Mouse (Mus musculus) heart, adult 9 months (tissue): ENCODE results near the gene Bdh2.

Experiments used
- DNase-seq, 2 experiments: peaks; one replicate each; pipeline ENCODE4 v3.0.0; 2022; ENCODE audit warnings: low spot score in 2 of 2

Gene Bdh2

GRCm38 (mm10) chr3:135280669-135281415 lies at the start of gene Bdh2:
Bdh2 (plus strand) TSS chr3:135281221.
- peak; percentile 61 to 80 for DNase-seq

- DNase-seq = no peak
These were observed 49.0 kb upstream of the Bdh2 start for GRCm38 (mm10) chr3:135232058-135232457.

GRCm38 (mm10) chr3:135232462-135232861 lies 48.6 kb upstream of the Bdh2 start:
- DNase-seq = no peak

- DNase-seq = no peak
These were observed 35.3 kb upstream of the Bdh2 start for GRCm38 (mm10) chr3:135245733-135246132.

GRCm38 (mm10) chr3:135246828-135247227 lies 34.2 kb upstream of the Bdh2 start:
- no peak for DNase-seq

GRCm38 (mm10) chr3:135249104-135249503 lies 31.9 kb upstream of the Bdh2 start:
- no peak for DNase-seq

GRCm38 (mm10) chr3:135251825-135252224 lies 29.2 kb upstream of the Bdh2 start:
- no peak for DNase-seq

GRCm38 (mm10) chr3:135254784-135255183 lies 26.2 kb upstream of the Bdh2 start:
- DNase-seq = no peak

- no peak for DNase-seq
These were observed 22.1 kb upstream of the Bdh2 start for GRCm38 (mm10) chr3:135258919-135259318.

- DNase-seq = no peak
These were observed 20.8 kb upstream of the Bdh2 start for GRCm38 (mm10) chr3:135260233-135260632.

GRCm38 (mm10) chr3:135268616-135269015 lies 12.4 kb upstream of the Bdh2 start:
- DNase-seq = no peak

- no peak for DNase-seq
These were observed 11.5 kb upstream of the Bdh2 start for GRCm38 (mm10) chr3:135269391-135269990.

GRCm38 (mm10) chr3:135272627-135273026 lies 8.4 kb upstream of the Bdh2 start:
- DNase-seq = no peak

GRCm38 (mm10) chr3:135273047-135273446 lies 8.0 kb upstream of the Bdh2 start:
- no peak for DNase-seq

GRCm38 (mm10) chr3:135280160-135280559 lies 861 bp upstream of the Bdh2 start:
- no peak for DNase-seq

GRCm38 (mm10) chr3:135281701-135282100 lies 680 bp downstream of the Bdh2 start:
- no peak for DNase-seq

GRCm38 (mm10) chr3:135285256-135285655 lies 4.2 kb downstream of the Bdh2 start:
- DNase-seq = no peak

GRCm38 (mm10) chr3:135285807-135286206 lies 4.8 kb downstream of the Bdh2 start:
- DNase-seq = no peak

- DNase-seq = no peak
These were observed 7.2 kb downstream of the Bdh2 start for GRCm38 (mm10) chr3:135288138-135288750.

GRCm38 (mm10) chr3:135289148-135289547 lies 8.1 kb downstream of the Bdh2 start:
- DNase-seq = no peak

- DNase-seq = peak in 1 of 2 experiments; percentile 9
These were observed 9.4 kb downstream of the Bdh2 start for GRCm38 (mm10) chr3:135290249-135290894.

- peak in 1 of 2 experiments; percentile 19 for DNase-seq
These were observed 12.7 kb downstream of the Bdh2 start for GRCm38 (mm10) chr3:135293703-135294102.
